Mouse (Mus musculus) adrenal gland, adult 2 months (tissue): ENCODE data around the gene Pax3. TPM values are rescaled to one million over a fixed set of nuclear protein-coding genes. Genes with fewer than 3 reads are reported as not detected.

Experiments used
- DNase-seq: peaks from one replicate; pipeline ENCODE4 v3.0.0; 2021
- polyA plus RNA-seq: library from polyadenylated mRNA; depleted of rRNA; stranded (reverse); fragments of >200 nt; gene quantifications from 2 replicates; pipeline ENCODE4 v1.2.3, GENCODE M21; 2012
- total RNA-seq, 2 experiments: library from RNA; stranded (reverse); gene quantifications; 2 replicates each; pipeline ENCODE4 v1.2.3; 2021

Pax3 gene
- total and polyA plus RNA-seq, 3 experiments = not detected

- DNase-seq = no peak
These were observed 25.3 kb downstream of the Pax3 start for GRCm38 (mm10) chr1:78171671-78172070.

DNA sequence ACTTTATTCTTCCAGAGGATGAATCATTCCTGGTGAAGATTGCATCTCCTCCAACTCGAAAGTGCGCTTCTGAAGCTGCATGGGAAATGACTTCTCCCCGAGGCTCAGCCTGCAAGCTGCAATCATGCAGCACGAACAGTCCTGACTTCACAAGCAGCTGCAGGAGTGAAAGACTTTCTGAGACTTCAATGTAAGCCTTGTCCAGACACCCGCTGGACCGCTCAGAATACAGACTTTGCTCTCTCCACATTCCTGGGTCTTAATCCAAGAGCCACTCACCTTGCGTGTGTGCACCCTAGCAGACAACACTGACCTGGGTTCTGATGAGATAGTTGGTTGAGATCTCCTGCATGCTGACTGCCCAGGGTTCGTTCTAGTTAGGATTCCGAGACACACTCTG lies 26.2 kb downstream of the Pax3 start:
- DNase-seq = no peak

DNA sequence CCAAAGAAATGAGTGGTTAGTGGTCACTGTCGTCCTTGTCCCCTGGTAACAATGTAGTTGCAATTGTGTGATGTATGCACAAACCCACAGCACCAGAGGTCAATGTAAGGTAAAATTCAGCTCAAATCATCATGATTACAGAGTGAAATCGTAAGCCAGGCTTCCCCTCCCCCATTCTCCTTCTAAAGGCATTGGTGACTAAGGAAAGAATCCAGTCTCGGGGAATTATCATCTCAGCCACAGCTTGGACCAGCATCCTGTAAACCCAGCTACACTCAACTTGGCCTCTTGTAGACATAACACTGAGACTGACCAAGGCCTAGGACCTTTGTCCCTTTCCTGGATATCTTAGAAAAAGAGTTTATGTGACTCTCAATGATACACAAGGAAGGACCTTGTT lies 28.1 kb downstream of the Pax3 start:
- no peak for DNase-seq

DNA sequence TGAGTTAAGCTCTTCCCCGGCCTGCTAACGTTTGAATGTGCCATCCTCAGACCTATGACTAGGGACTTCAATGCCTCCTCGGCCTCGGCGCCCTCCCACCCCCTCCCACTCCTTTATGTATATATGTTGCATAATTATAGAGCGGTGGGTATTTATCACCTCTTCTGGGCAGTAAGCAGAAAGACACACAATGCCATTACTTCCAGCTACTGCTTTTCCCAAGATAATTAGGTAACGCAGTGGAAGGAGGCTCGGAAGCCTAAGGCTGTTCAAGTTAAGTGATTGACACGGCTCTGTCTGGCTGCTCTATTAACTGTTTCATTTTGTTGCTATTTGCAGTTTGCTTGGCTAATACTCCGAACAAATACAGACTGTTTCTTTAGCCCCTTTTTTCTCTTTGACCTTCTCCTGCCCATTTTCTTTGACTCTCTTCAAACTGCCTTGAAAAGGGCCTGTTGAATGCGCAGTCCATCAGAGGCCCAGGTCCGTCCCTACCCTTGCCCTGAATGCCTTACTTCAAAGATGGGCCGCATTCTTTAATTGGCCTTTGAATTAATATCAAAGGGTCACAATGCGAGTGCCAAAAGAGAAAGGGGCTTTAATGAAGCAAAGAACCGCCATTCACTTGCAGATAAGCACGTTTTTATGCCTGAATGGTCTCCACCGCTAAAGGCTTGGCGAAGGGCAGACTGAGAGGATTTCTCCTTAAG lies 29.2 kb downstream of the Pax3 start:
- no peak for DNase-seq

GRCm38 (mm10) chr1:78161745-78162144 lies 35.2 kb downstream of the Pax3 start:
- DNase-seq = no peak

DNA sequence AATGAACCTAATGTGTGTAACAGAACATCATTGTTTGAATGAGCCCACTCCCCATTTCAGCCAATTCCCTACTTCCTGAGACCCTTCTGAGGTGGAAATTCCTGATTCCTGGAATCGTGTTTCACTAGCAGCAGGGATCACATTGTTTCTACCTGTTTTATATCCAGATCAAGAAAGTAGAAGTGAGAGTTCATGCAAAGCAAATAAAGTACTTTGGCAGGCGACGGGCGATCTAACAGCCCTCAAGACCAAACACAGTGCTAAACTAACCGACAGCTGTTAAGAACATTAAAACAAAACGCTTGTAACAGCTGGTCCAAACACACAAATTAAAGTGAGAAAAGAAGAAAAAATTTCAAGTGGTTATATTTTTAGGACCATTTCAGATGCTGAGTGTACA lies 39.0 kb downstream of the Pax3 start:
- DNase-seq = no peak

DNA sequence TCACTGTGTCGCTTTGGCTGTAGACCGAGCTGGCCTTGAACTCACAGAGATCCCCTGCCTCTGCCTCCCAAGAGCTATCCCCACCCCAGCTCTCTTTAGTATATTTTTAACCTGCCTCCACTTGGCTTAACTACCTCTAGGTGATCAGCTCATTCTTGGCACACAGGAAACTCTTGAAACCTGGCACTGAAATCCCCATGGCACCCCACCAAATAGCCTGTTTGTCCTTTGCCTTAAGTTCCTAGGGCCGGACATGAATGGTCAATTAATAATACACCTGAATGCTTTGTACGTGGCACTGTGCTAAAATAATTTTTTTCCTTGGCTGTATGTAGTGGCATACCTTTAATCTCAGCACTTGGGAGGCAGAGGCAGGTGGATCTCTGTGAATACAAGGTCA lies 41.1 kb downstream of the Pax3 start:
- no peak for DNase-seq

DNA sequence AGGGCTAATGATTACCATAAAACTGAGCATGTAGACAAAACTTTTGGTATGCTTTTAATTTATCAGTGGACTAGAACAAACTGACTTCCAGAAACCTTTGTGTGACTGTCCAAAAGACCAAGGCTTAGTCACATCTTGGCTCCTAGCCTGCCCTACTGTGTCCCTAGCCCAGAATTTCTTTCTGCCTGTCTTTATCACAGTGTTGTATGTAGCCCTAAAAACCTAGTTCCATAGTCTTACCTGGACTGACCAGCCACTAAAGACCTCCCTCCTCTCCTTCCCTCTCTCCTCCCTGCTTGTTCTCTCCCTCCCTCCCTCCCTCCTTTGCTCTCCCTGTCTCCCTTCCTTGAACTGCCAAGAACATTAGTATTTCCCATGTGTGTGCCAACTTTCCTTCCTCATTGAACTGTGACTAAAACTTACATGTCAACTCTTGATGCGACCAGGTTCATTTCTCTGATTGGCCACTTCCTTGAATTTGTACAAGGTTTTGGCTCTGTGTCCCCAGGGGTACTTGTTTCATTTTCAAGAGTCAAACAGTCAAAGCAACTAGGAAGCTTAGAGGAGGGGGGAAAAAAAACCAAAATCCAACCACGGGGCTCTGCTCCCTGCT lies 48.8 kb downstream of the Pax3 start:
- DNase-seq = peak; percentile 52

DNA sequence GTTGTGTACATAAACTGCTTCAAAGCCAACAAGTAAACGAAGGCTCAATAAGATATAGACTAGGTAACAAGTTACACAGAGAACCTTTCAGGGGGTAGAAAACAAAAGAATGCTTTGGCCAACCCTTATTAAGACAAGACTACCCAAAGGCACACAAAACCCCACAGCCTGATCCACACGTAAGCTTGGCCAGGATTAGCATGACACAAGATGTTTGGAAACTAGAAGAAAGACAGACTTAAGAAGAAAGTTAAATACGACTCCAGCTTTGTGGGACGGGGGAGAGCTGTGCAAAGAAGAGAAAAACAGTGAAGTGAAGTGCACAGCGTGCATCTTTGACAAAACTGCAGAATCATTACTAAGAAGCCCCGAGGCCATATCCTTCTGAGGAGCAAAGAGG lies 53.5 kb downstream of the Pax3 start:
- DNase-seq = no peak

DNA sequence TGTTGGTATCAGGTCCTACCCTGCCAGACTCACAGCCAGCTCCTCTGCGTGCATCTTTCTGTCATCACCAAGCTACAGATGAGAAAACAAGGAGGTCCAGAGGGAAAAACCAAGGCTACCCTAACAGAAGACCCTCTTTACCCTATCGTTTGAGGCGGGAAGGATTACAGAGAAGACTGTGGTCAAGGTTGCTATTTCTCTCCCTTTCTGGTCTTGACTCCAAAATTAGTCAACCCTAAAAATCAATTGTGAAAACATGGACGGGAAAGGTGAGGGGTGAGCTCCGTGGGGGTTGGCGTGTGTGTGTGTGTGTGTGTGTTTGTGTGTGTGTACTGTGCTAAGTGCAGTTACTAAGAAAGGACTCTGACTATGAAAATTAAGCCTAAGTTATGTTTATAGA lies 54.0 kb downstream of the Pax3 start:
- no peak for DNase-seq

- no peak for DNase-seq
These were observed 55.0 kb downstream of the Pax3 start for GRCm38 (mm10) chr1:78141741-78142501.

- DNase-seq = no peak
These were observed 55.6 kb downstream of the Pax3 start for GRCm38 (mm10) chr1:78141314-78141713.

GRCm38 (mm10) chr1:78140505-78141303 lies 56.2 kb downstream of the Pax3 start:
- no peak for DNase-seq

DNA sequence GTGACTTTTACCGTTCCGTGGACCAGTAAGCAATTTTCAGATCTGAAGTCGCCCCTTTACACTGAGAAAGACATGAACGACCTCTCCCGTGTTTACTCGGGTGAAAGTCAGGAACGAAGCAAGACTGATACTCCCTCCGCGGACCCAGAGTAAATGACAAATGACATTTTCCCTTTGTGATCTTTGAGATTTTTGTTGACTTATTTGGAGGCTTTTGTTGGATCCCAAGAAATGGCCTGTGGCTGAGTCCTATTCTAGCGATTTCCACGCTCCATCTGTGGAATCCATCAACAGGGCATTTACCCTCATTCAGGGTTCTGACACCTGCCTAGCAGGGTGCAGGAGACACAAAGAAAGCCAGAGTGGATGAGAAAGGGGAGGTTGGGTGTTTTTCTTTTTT lies 57.6 kb downstream of the Pax3 start:
- DNase-seq = no peak

GRCm38 (mm10) chr1:78129267-78129666 lies 67.7 kb downstream of the Pax3 start:
- no peak for DNase-seq

- no peak for DNase-seq
These were observed 76.9 kb downstream of the Pax3 start for GRCm38 (mm10) chr1:78119899-78120560.

DNA sequence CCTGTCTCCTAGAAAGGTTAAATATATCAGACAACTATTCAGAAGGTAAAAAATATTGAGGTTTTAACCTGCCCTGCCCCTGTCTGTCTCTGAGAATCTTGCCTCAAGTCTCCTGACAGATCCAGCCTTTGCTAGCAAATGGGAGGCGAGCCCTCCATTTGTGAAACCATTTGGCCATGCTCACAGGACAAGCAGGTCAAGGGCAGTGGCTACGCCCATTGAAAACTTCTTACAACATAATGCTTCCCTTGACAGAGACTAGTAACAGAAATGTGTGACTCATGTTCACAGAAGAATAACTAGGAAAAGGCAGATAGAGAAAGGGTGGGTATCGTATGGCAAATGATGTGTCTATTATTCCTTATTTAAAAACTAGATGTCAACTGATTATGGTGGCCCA lies 80.9 kb downstream of the Pax3 start:
- DNase-seq = peak; percentile 53

DNA sequence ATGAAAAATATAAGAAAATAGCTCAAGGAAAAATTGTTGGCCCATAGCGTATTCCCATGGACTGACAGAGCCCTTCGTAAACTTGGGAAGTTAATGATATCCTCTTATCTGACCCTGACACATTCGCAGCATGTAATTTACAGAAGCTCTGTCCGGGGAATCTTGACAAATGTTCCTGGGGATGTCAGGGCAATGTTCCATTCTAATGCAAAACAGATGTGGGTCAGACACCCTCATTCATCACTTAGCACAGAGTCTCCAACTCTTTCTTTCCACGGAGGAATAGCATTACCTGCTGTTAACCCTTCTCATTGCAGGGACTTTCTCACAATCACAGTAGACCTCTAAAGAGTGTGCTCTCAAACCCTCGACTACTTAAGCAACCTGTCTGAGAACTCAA lies 86.6 kb downstream of the Pax3 start:
- no peak for DNase-seq

- DNase-seq = no peak
These were observed 93.4 kb downstream of the Pax3 start for GRCm38 (mm10) chr1:78103511-78103910.

- no peak for DNase-seq
These were observed 103.3 kb downstream of the Pax3 start for GRCm38 (mm10) chr1:78093619-78094018.

DNA sequence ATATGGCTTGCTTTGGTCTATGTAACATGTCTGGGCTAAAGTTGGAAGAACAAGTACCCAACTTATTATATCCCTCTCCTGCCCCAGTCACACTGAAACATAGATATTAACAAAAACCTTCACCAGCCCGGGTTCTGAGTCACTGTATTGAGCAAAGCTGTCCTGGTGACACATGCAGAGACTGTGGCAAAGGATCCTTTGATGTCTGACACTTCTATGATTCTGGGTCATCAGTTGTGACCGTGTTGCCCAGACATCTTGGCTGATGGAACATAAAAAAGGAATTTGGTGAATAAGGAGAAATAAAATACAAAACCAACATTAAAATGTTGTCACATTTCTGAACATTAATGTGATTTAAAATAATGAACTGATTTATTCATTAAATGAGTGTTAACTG lies 108.3 kb downstream of the Pax3 start:
- DNase-seq = peak; percentile 64

GRCm38 (mm10) chr1:78081761-78082160 lies 115.2 kb downstream of the Pax3 start:
- DNase-seq = no peak
